Mouse (Mus musculus): ENCODE measurements around the gene Helz.
"Not testable (repeated sequence)": the region's sequence is repeated elsewhere in the genome, so short reads cannot be mapped to it uniquely, and the experiment has no call there.

Helz gene

GRCm38 (mm10) chr11:107548204-107548975, 660 bp downstream of the Helz start:
- peak; percentile 56 to 71 for DNase-seq

GRCm38 (mm10) chr11:107559874-107560273, 12.1 kb downstream of the Helz start:
- no peak for DNase-seq

GRCm38 (mm10) chr11:107567431-107567830, 19.7 kb downstream of the Helz start:
- DNase-seq = no peak

- DNase-seq = no peak
Observed at GRCm38 (mm10) chr11:107568466-107568995, 20.8 kb downstream of the Helz start.

- DNase-seq = not testable (repeated sequence)
Observed at GRCm38 (mm10) chr11:107570891-107571290, 23.2 kb downstream of the Helz start.

GRCm38 (mm10) chr11:107571318-107571717, 23.6 kb downstream of the Helz start:
- DNase-seq = no peak

GRCm38 (mm10) chr11:107572551-107572950, 24.8 kb downstream of the Helz start:
- DNase-seq = no peak

GRCm38 (mm10) chr11:107573061-107573692, 25.4 kb downstream of the Helz start:
- peak; percentile 24 to 52 for DNase-seq

- no peak for DNase-seq
Observed at GRCm38 (mm10) chr11:107573847-107574246, 26.1 kb downstream of the Helz start.

- DNase-seq = peak; percentile 34 to 58
Observed at GRCm38 (mm10) chr11:107574811-107575705, 27.3 kb downstream of the Helz start.

- peak in 1 of 2 experiments; percentile 42 for DNase-seq
Observed at GRCm38 (mm10) chr11:107576186-107576585, 28.5 kb downstream of the Helz start.

GRCm38 (mm10) chr11:107577400-107577799, 29.7 kb downstream of the Helz start:
- DNase-seq = no peak

GRCm38 (mm10) chr11:107578226-107578625, 30.5 kb downstream of the Helz start:
- DNase-seq = no peak

GRCm38 (mm10) chr11:107580786-107581185, 33.1 kb downstream of the Helz start:
- DNase-seq = no peak

- DNase-seq = peak; percentile 48 to 78
Observed at GRCm38 (mm10) chr11:107584660-107585451, 37.1 kb downstream of the Helz start.

GRCm38 (mm10) chr11:107586129-107586528, 38.4 kb downstream of the Helz start:
- peak in 1 of 2 experiments; percentile 43 for DNase-seq

- DNase-seq = no peak
Observed at GRCm38 (mm10) chr11:107587141-107587540, 39.4 kb downstream of the Helz start.

GRCm38 (mm10) chr11:107592575-107592974, 44.8 kb downstream of the Helz start:
- no peak for DNase-seq

- no peak for DNase-seq
Observed at GRCm38 (mm10) chr11:107597381-107597780, 49.7 kb downstream of the Helz start.

GRCm38 (mm10) chr11:107605694-107606093, 58.0 kb downstream of the Helz start:
- no peak for DNase-seq

GRCm38 (mm10) chr11:107613906-107614305, 66.2 kb downstream of the Helz start:
- DNase-seq = no peak

- no peak for DNase-seq
Observed at GRCm38 (mm10) chr11:107615696-107616095, 68.0 kb downstream of the Helz start.
